In genomic region chr12:83033171-83033835, GRCm38 (mm10) we compare ENCODE assay signal across 16 mouse cellular contexts.
"Had no signal": no experiment of that assay in that cellular context is flagged by ENCODE, and none has a peak within 500 bp of the region (broad histone marks: within the 10 kb centered on the region; RNA-seq: fewer than 3 reads in every experiment).

No protein-coding gene starts in this region.

- H3K4me2 ChIP-seq: limb, embryonic 15.5 days; liver, embryonic 12.5 days; lung, embryonic 14.5 days; neural tube, embryonic 12.5 days; stomach, embryonic 15.5 days had no signal

- H3K36me3 ChIP-seq: limb, embryonic 15.5 days; liver, embryonic 12.5 days; midbrain, embryonic 10.5 days; neural tube, embryonic 12.5 days; stomach, embryonic 15.5 days had no signal

- H3K27ac ChIP-seq: kidney, postnatal 0 days; limb, embryonic 15.5 days; liver, embryonic 12.5 days; midbrain, embryonic 10.5 days; neural tube, embryonic 12.5 days; stomach, embryonic 15.5 days had no signal

- H3K9me3 ChIP-seq: limb, embryonic 15.5 days; liver, embryonic 12.5 days; midbrain, embryonic 10.5 days; neural tube, embryonic 12.5 days; stomach, embryonic 15.5 days had no signal

- ATAC-seq: liver, embryonic 12.5 days had no signal

- H3K4me3 ChIP-seq: limb, embryonic 15.5 days; liver, embryonic 12.5 days; midbrain, embryonic 10.5 days; myocyte; neural tube, embryonic 12.5 days; stomach, embryonic 15.5 days had no signal

- H3K4me1 ChIP-seq: liver, embryonic 12.5 days had no signal

- H3K9ac ChIP-seq: limb, embryonic 15.5 days; liver, embryonic 12.5 days; lung, embryonic 14.5 days; neural tube, embryonic 12.5 days; stomach, embryonic 15.5 days had no signal

- DNase-seq: lung, embryonic 14.5 days; lung, postnatal 10 days; lung, postnatal 4 days; midbrain, embryonic 14.5 days; retina, postnatal 1 day; right cerebral cortex, postnatal 4 days; spleen, adult 18-20 months; thymus, adult 2 months; thymus, postnatal 25 days had no signal

- H3K27me3 ChIP-seq: limb, embryonic 15.5 days; liver, embryonic 12.5 days; neural tube, embryonic 12.5 days; stomach, embryonic 15.5 days had no signal
